Mouse (Mus musculus): ENCODE results near the gene Vmn2r76. TPM values are rescaled to one million over a fixed set of nuclear protein-coding genes. Genes with fewer than 3 reads are reported as not detected.

Vmn2r76 gene
- not detected in 2 replicates for polyA plus RNA-seq (2012; rRNA removed)

DNA sequence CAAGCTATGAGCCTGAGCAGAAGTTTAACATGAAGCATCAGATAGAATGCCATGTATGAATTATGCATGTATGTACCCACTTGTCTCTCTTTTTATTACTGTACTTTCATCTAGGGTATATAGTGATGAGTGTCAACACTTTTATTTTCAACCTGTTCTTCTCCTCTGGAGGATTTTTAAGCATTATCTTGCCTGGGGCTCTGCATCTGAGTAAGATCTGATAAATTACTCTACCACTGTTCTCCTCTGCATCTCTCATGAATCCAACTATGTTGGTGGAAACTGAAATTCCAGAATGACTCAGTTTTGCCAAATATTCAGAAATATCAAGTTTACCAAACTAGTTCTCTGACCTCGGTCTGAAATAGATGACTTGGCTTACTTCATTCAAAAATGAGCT is at the start of gene Vmn2r76:
Gene Vmn2r76, minus strand, starts transcription at position 101 of the 400 bp plus-strand sequence.

DNA sequence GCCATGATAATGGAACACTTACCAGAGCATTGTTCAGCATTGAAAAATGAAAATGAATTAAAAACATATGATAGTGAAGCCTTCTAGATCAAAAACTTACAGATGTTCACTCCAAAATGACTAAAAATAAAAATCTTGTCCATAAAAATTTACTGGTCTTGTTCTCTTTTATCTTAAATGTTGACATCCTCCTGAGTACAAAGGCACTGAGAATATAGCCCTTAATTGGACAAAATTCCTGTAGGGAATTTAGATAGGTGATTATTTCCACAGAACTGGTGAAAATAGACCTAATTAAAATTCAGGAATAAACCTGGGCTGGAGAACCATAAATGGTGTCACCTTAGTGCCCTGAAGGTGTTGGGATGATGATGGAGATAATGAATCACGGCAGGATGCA is 31.0 kb upstream of the Vmn2r76 start, which contains the start of gene Olfr310:
Gene Olfr310, minus strand, starts transcription at position 101 of the 400 bp plus-strand sequence.

DNA sequence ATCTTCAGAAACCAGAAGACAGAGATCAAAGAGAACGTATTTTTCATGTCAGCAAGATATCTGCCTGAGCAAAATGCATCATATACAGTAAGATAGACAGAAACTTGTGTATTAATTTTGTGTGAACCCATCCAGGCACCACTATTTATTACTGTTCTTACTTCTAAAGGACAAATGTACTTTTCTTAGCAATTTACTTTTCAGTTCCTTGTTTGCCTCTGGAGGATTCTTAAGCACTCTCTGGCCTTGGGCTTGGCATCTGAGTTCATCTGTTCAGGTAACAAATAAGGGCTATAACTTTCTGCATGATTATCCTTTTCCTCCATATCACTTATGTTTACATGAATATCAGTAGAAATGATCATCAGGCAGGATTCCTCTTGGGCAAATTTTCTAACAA is 74.4 kb downstream of the Vmn2r76 start, which contains the start of gene Vmn2r75:
Gene Vmn2r75, minus strand, starts transcription at position 101 of the 400 bp plus-strand sequence.

Other genes with a start within 250 kb of the Vmn2r76 start
- not detected in 2 replicates for gene Vmn2r75, start 74.5 kb downstream of the Vmn2r76 start, polyA plus RNA-seq (2012; rRNA removed)
- gene Olfr310, start 30.9 kb upstream of the Vmn2r76 start, polyA plus RNA-seq (2012; rRNA removed), result not detected in 2 replicates
- gene Olfr309, start 67.4 kb upstream of the Vmn2r76 start, polyA plus RNA-seq (2012; rRNA removed), result not detected in 2 replicates
- not detected in 2 replicates for gene Olfr308, start 79.3 kb upstream of the Vmn2r76 start, polyA plus RNA-seq (2012; rRNA removed)
- not detected in 2 replicates for gene Olfr307, start 91.3 kb upstream of the Vmn2r76 start, polyA plus RNA-seq (2012; rRNA removed)
- not detected in 2 replicates for gene Olfr305, start 120.6 kb upstream of the Vmn2r76 start, polyA plus RNA-seq (2012; rRNA removed)
- not detected in 2 replicates for gene Olfr304, start 140.3 kb upstream of the Vmn2r76 start, polyA plus RNA-seq (2012; rRNA removed)
- gene Olfr303, start 151.5 kb upstream of the Vmn2r76 start, polyA plus RNA-seq (2012; rRNA removed), result not detected in 2 replicates
- gene Olfr301, start 157.5 kb upstream of the Vmn2r76 start, polyA plus RNA-seq (2012; rRNA removed), result not detected in 2 replicates
- not detected in 2 replicates for gene Olfr299, start 213.6 kb upstream of the Vmn2r76 start, polyA plus RNA-seq (2012; rRNA removed)
- gene Olfr298, start 246.2 kb upstream of the Vmn2r76 start, polyA plus RNA-seq (2012; rRNA removed), result not detected in 2 replicates

Measured in colon, adult 2 months (tissue).